Mouse (Mus musculus) adrenal gland, postnatal 14 days (tissue): ENCODE measurements around the gene Fn3k. TPM values are rescaled to one million over a fixed set of nuclear protein-coding genes. Genes with fewer than 3 reads are reported as not detected.
A peak's percentile ranks its signal among the peaks of the same experiment; 100 is the strongest.

Source experiments
- DNase-seq: peaks from one replicate; pipeline ENCODE4 v3.0.0; 2021; ENCODE audit warnings: mixed read lengths
- microRNA-seq, 2 experiments: library from miRNA; unstranded; fragments of <30 nt; microRNA quantifications; one replicate each; pipeline ENCODE4 v1.2.0; 2021
- total RNA-seq: library from RNA; stranded (reverse); gene quantifications from 2 replicates; pipeline ENCODE4 v1.2.3, GENCODE M21; 2021

Fn3k gene
- total RNA-seq, 1 experiment from 2014 or later: 13.7 TPM

DNA sequence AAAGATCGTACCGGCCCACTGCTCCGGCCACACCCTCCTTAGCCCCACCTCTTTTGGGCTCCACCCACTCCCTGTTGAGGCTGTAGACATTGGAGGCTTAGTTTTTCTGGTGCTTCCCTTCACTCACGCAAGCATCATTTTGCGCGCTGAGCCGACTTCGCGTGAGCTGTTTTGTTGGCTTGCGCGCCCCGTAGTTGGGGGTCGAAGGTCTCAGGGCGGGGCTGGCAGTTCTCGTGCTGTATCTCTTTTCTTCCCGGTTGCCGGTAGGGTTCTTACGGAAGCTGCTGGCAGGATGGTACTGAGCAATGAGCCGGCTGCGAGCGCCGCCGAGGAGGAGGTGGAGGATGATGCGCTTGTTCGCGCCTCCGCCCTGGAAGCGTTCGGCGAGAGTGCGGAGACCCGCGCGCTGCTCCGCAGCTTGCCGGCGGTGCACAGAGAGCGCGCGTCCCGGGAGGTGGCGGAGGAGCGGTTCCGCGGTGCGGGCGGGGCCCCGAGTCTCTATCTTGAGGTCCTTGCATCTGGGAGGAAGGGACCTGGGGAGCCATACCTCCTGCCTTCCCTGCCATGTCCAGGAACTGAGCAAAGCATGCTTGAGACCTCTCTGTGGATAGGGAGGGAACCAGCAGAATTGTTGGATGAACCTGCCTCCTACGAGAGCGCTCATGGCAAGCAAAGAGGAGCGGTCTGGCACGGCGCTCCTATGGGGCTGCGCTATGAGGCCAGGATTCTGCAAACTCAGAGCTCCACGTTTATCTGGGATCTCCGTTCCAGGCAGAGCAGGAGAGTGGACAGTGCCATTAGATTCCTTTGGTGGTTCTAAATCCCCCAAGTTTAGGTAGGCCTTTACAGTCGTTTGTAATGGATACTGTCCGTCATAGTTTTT is 17.3 kb downstream of the Fn3k start, which contains the start of gene Tbcd:
Gene Tbcd (plus strand): TSS at position 197 of the 883 bp plus-strand sequence.
- peak; percentile 97 for DNase-seq

DNA sequence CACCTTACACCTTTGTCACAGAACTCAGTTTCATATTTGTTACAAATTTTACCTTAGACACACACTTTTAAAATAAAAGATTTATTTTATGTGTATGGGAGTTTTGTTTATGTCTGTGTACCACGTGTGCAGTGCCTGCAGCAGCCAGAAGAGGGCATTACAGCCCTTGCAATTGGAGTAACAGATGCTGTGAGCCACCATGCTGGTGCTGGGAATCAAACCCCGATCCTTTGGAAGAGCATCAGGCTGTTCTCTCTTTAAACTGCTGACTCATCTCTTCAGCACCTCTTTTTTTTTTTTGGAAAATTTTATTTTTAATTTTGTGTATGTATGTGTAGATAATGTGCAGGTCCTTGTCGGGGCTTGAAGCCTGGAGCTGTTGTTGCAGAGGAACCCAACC is 23.2 kb downstream of the Fn3k start:
- DNase-seq: no peak

DNA sequence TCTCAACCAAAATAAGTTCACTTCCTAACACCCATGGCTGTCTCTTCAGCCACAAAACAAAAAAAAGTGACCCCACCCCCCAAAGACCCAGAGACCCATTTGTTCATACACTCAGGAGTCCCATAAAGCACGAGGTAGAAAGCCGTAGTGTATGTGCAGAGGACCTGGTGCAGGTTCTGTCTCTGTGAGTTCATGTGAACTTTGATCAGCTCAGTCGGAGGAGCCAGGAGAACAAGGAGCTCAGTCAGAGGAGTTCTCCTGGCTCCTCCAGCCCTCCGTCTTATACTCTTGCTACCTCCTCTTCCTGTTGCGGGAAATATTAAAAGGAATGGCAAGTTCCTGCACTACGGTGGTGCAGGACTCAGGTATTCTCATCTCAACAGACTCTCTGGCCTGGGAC is 32.7 kb downstream of the Fn3k start:
- DNase-seq: no peak

DNA sequence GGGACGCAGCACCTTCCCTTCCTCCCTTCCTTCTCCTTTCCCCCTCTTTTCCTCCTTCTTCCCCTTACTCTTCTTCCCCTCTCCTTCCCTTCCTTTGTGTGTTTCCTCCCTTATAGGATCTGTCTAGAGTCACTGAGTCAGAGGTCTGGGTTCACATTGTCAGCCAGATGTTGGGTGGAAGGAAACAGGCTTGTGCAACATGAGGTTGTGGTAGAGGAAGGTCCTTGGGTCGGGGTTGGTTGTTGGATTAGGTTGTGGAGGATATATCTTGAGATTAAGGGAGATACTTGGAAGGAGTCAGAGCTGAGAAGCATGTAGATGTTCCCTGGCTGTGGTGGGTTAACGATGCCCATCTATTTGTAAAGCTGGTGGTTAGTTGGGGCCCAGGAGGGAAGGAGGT is 40.1 kb downstream of the Fn3k start:
- DNase-seq: no peak

DNA sequence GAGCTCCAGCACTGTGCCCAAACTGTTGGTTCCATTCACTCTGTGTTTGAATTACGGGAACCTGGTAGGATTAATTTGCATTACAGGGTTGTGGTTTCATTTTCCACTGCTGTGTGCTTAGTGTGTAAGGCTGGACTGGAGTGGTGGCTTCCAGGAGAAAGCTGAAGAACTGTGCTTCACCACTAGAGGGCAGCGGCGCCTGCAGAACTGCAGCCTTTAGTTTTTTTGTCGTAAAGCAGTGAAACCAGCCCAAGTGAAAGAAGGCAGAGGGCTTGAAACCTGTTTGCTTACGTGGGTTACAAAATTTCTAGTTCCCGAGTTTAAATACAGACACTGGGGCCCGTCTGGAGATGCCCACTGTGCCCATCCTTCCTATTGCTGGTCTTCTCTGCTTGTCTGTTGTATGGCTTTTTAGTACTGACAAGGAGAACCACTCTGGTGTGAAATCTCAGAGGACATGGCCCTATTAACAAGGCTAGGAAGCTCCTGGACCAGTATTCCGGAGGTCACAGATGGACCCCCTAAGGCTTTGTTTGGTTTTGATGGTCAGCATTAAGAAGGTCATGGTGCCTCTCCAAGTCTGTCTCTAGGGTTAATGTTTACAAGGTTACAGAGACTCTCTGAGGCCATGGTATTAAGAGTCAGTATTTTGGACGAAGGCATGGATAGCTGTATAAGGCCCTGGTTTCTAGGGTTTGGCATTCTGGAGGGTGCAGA is 41.1 kb downstream of the Fn3k start:
- DNase-seq: peak; percentile 87

DNA sequence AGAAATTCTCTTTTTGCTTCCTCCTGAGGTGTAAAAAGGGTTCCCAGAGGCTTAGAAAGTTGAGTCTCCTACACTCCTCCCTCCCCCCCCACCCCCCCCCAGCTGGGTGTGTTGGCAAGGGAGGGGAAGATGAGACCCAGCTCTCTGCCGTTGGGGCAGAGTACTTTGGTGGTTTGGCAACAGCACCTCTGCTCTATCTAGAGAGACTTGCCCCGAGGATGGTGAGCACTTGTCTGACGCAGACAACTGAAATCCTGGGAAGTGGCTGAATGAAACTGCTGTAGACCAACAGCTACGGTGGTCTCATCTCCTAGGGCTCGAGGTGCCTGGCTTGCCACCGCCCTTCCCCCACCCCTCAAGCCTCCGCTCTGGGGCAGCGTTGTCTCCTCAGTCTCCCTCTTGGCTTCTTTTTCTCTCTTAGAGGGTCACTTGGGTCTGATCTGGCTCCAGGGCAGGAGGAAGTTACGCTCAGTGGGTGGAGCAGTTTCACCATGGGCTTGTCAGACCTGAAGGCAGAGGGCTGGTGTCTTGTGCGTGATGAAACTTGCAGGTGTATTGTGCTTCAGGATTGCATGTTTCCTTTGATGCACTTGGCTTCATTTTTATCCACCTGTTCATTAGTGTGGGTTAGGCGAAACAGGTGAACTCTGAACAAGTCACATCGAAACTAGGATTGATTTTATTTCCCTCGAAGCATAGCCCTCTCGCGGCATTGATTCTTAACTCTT is 44.9 kb downstream of the Fn3k start:
- no peak for DNase-seq

DNA sequence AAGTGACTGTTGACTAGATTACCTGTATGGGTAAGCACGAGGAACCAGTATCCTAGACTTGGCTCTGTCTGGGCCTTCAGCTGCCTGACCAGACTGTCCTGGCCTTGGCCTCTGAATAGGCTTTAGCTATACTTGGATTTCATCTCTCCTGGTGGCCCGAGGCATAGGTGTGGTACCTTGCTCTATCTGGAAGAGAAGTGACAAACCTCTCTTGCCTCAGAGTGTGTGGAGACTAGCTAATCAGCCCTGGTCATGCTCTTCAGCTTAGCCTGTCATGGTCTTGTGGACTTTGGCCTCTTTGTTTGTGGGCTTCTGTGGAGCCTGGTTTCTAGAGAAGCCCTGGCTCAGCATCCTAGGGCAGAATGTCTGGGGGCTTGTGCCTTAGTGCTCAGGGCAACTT is 46.4 kb downstream of the Fn3k start:
- no peak for DNase-seq

DNA sequence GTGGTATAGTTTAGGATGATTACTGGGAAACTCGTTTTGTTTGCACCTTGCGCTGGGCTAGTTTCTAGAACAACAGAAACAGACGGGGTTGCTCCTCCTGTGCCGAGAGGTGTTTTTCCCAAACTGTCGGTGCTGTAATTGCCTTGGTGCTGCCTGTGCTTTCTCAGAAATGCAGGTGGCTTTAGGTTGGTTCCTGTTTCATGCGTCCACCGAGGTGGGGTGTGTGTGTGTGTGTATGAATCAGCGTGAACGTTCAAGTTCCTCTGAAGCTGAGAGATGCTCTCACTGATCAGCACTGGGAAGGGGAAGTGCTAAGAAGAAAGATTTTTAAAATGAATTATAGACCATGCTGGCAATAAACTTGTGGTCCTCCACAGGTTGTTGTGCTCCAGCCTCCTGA is 51.2 kb downstream of the Fn3k start:
- no peak for DNase-seq

DNA sequence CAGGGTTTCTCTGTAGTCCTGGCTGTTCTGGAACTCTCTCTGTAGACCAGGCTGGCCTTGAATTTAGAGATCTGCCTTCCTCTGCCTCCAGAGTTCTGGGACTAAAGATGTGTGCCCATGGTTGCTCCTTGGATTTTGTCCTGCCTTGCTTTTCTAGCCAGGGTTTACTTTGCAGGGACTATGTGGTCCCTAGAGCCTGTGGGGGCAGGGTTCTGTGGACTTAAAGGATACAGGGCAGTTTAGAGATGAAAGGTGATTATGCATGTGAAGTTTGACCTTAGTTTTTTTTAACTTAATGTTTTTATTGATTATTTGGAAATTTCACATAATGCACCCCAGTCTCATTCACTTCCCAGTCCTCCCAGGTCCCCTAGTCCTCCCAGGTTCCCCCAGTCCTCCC is 55.9 kb downstream of the Fn3k start:
- no peak for DNase-seq

Small RNAs within 50 kb of the gene (microRNA-seq; reads per million reads assigned to microRNA genes)
- 0 reads per million in 2 experiments for gene Mir7236

Other genes with a start within 250 kb of the Fn3k start
- 11.5 and 13.7 TPM in 2 replicates for gene Hexdc, start 230.5 kb upstream of the Fn3k start, total RNA-seq
- 23.0 and 24.6 TPM in 2 replicates for gene Ogfod3, start 230.2 kb upstream of the Fn3k start, total RNA-seq
- gene Cybc1, start 205.6 kb upstream of the Fn3k start, total RNA-seq: 14.3 and 23.7 TPM in 2 replicates
- 29.9 and 36.5 TPM in 2 replicates for gene Narf, start 197.7 kb upstream of the Fn3k start, total RNA-seq
- gene Foxk2, start 174.9 kb upstream of the Fn3k start, total RNA-seq: 36.9 and 37.5 TPM in 2 replicates
- gene Wdr45b, start 80.5 kb upstream of the Fn3k start, total RNA-seq: 53.3 and 54.3 TPM in 2 replicates
- 3.9 and 4.9 TPM in 2 replicates for gene Rab40b, start 46.7 kb upstream of the Fn3k start, total RNA-seq
- 16.7 and 17.7 TPM in 2 replicates for gene Fn3krp, start 13.5 kb upstream of the Fn3k start, total RNA-seq
- gene Tbcd, start 17.0 kb downstream of the Fn3k start, total RNA-seq: 31.6 and 37.9 TPM in 2 replicates
- gene Zfp750, start 84.4 kb downstream of the Fn3k start, total RNA-seq: 1.0 and 1.8 TPM in 2 replicates
- gene B3gntl1, start 238.2 kb downstream of the Fn3k start, total RNA-seq: 8.6 and 10.1 TPM in 2 replicates